Mouse (Mus musculus): ENCODE measurements at regions not wholly inside any gene's neighbourhood (a gene's known extent, or its start where the extent isn't known, plus 50 kb on each side); places are given as distances from the start of the nearest gene placed in this dataset.
"Not testable (repeated sequence)": the region's sequence is repeated elsewhere in the genome, so short reads cannot be mapped to it uniquely, and the experiment has no call there.

GRCm38 (mm10) chr4:9724801-9725200 lies 1149.5 kb upstream of the 2610301B20Rik start:
- not testable (repeated sequence) for ATAC-seq (ENCODE audit: insufficient number of reproducible peaks, low FRiP score, low TSS enrichment, low read depth); H3K27ac ChIP-seq (replicated peaks; ENCODE audit: low read depth, low read length); H3K36me3 ChIP-seq (ENCODE audit: control insufficient read depth, insufficient read depth, low read length); H3K27me3 ChIP-seq (ENCODE audit: control insufficient read depth, insufficient read depth, low read length); DNase-seq (ENCODE audit: low spot score); H3K4me2 ChIP-seq (ENCODE audit: low read depth, severe bottlenecking); H3K4me1 ChIP-seq (ENCODE audit: control insufficient read depth, insufficient read depth, low read length); H3K4me3 ChIP-seq (ENCODE audit: low read depth, low read length); H3K9me3 ChIP-seq (ENCODE audit: control insufficient read depth, low read length); H3K9ac ChIP-seq (ENCODE audit: low read length)
- WGBS: 93% methylated on average over 2 of the region's 2 CpGs

- Histone ChIP-seq H3K9me3 (ENCODE audit: control insufficient read depth, low read length) (no peaks in the 10 kb centered on the region), H3K27me3 (ENCODE audit: control insufficient read depth, insufficient read depth, low read length) (no peaks in the 10 kb centered on the region), H3K4me1 (ENCODE audit: control insufficient read depth, insufficient read depth, low read length) (no peaks in the 10 kb centered on the region), H3K27ac (replicated peaks; ENCODE audit: low read depth, low read length) (no peak overlapping the region), H3K4me2 (ENCODE audit: low read depth, severe bottlenecking) (no peak overlapping the region), H3K4me3 (ENCODE audit: low read depth, low read length) (no peak overlapping the region), H3K9ac (ENCODE audit: low read length) (no peak overlapping the region), H3K36me3 (ENCODE audit: control insufficient read depth, insufficient read depth, low read length) (no peaks in the 10 kb centered on the region)
- WGBS: 90% methylated on average over 4 of the region's 4 CpGs
- ATAC-seq (ENCODE audit: insufficient number of reproducible peaks, low FRiP score, low TSS enrichment, low read depth) (no peak), DNase-seq (ENCODE audit: low spot score) (no peak)
Observed at GRCm38 (mm10) chr4:9737691-9738090, 1136.6 kb upstream of the 2610301B20Rik start.

- ATAC-seq (ENCODE audit: insufficient number of reproducible peaks, low FRiP score, low TSS enrichment, low read depth): no peak
- H3K9ac ChIP-seq (ENCODE audit: low read length): no peak overlapping the region
- H3K4me1 ChIP-seq (ENCODE audit: control insufficient read depth, insufficient read depth, low read length): no peaks in the 10 kb centered on the region
- no peaks in the 10 kb centered on the region for H3K36me3 ChIP-seq (ENCODE audit: control insufficient read depth, insufficient read depth, low read length)
- no peak overlapping the region for H3K4me3 ChIP-seq (ENCODE audit: low read depth, low read length)
- no peak overlapping the region for H3K27ac ChIP-seq (replicated peaks; ENCODE audit: low read depth, low read length)
- H3K27me3 ChIP-seq (ENCODE audit: control insufficient read depth, insufficient read depth, low read length): no peaks in the 10 kb centered on the region
- 89% methylated on average over 6 of the region's 6 CpGs for WGBS
- no peak for DNase-seq (ENCODE audit: low spot score)
- H3K4me2 ChIP-seq (ENCODE audit: low read depth, severe bottlenecking): no peak overlapping the region
- no peaks in the 10 kb centered on the region for H3K9me3 ChIP-seq (ENCODE audit: control insufficient read depth, low read length)
Observed at GRCm38 (mm10) chr4:9747411-9747938, 1126.8 kb upstream of the 2610301B20Rik start.

GRCm38 (mm10) chr4:9748110-9748509 lies 1126.2 kb upstream of the 2610301B20Rik start:
- H3K4me3 ChIP-seq (ENCODE audit: low read depth, low read length): no peak overlapping the region
- H3K4me2 ChIP-seq (ENCODE audit: low read depth, severe bottlenecking): no peak overlapping the region
- H3K36me3 ChIP-seq (ENCODE audit: control insufficient read depth, insufficient read depth, low read length): no peaks in the 10 kb centered on the region
- DNase-seq (ENCODE audit: low spot score) (no peak), ATAC-seq (ENCODE audit: insufficient number of reproducible peaks, low FRiP score, low TSS enrichment, low read depth) (no peak)
- no peak overlapping the region for H3K27ac ChIP-seq (replicated peaks; ENCODE audit: low read depth, low read length)
- 70% methylated on average over 2 of the region's 2 CpGs for WGBS
- no peak overlapping the region for H3K9ac ChIP-seq (ENCODE audit: low read length)
- no peaks in the 10 kb centered on the region for H3K9me3 ChIP-seq (ENCODE audit: control insufficient read depth, low read length)
- H3K4me1 ChIP-seq (ENCODE audit: control insufficient read depth, insufficient read depth, low read length): no peaks in the 10 kb centered on the region
- no peaks in the 10 kb centered on the region for H3K27me3 ChIP-seq (ENCODE audit: control insufficient read depth, insufficient read depth, low read length)

- Histone ChIP-seq H3K27ac (replicated peaks; ENCODE audit: low read depth, low read length) (no peak overlapping the region), H3K36me3 (ENCODE audit: control insufficient read depth, insufficient read depth, low read length) (no peaks in the 10 kb centered on the region), H3K4me3 (ENCODE audit: low read depth, low read length) (no peak overlapping the region), H3K4me2 (ENCODE audit: low read depth, severe bottlenecking) (no peak overlapping the region), H3K27me3 (ENCODE audit: control insufficient read depth, insufficient read depth, low read length) (no peaks in the 10 kb centered on the region), H3K9ac (ENCODE audit: low read length) (no peak overlapping the region), H3K4me1 (ENCODE audit: control insufficient read depth, insufficient read depth, low read length) (no peaks in the 10 kb centered on the region), H3K9me3 (ENCODE audit: control insufficient read depth, low read length) (no peaks in the 10 kb centered on the region)
- 90% methylated on average over 3 of the region's 3 CpGs for whole genome bisulfite sequencing
- DNase-seq (ENCODE audit: low spot score): no peak
- no peak for ATAC-seq (ENCODE audit: insufficient number of reproducible peaks, low FRiP score, low TSS enrichment, low read depth)
Observed at GRCm38 (mm10) chr4:9749877-9750276, 1124.4 kb upstream of the 2610301B20Rik start.

- no peak overlapping the region for H3K4me3 ChIP-seq (ENCODE audit: low read depth, low read length)
- H3K4me2 ChIP-seq (ENCODE audit: low read depth, severe bottlenecking): no peak overlapping the region
- no peaks in the 10 kb centered on the region for H3K27me3 ChIP-seq (ENCODE audit: control insufficient read depth, insufficient read depth, low read length)
- H3K9me3 ChIP-seq (ENCODE audit: control insufficient read depth, low read length): no peaks in the 10 kb centered on the region
- 78% methylated on average over 4 of the region's 4 CpGs for WGBS
- H3K9ac ChIP-seq (ENCODE audit: low read length): no peak overlapping the region
- DNase-seq (ENCODE audit: low spot score) (no peak), ATAC-seq (ENCODE audit: insufficient number of reproducible peaks, low FRiP score, low TSS enrichment, low read depth) (no peak)
- H3K36me3 ChIP-seq (ENCODE audit: control insufficient read depth, insufficient read depth, low read length): no peaks in the 10 kb centered on the region
- no peak overlapping the region for H3K27ac ChIP-seq (replicated peaks; ENCODE audit: low read depth, low read length)
- H3K4me1 ChIP-seq (ENCODE audit: control insufficient read depth, insufficient read depth, low read length): no peaks in the 10 kb centered on the region
Observed at GRCm38 (mm10) chr4:9750404-9750803, 1123.9 kb upstream of the 2610301B20Rik start.

- ATAC-seq (ENCODE audit: insufficient number of reproducible peaks, low FRiP score, low TSS enrichment, low read depth) (no peak), DNase-seq (ENCODE audit: low spot score) (no peak)
- H3K4me2 ChIP-seq (ENCODE audit: low read depth, severe bottlenecking): no peak overlapping the region
- H3K27ac ChIP-seq (replicated peaks; ENCODE audit: low read depth, low read length): no peak overlapping the region
- no peaks in the 10 kb centered on the region for H3K9me3 ChIP-seq (ENCODE audit: control insufficient read depth, low read length)
- no peak overlapping the region for H3K9ac ChIP-seq (ENCODE audit: low read length)
- 87% methylated on average over 1 of the region's 1 CpGs for WGBS
- H3K4me1 ChIP-seq (ENCODE audit: control insufficient read depth, insufficient read depth, low read length): no peaks in the 10 kb centered on the region
- no peaks in the 10 kb centered on the region for H3K27me3 ChIP-seq (ENCODE audit: control insufficient read depth, insufficient read depth, low read length)
- no peaks in the 10 kb centered on the region for H3K36me3 ChIP-seq (ENCODE audit: control insufficient read depth, insufficient read depth, low read length)
- no peak overlapping the region for H3K4me3 ChIP-seq (ENCODE audit: low read depth, low read length)
Observed at GRCm38 (mm10) chr4:9763321-9763720, 1111.0 kb upstream of the 2610301B20Rik start.

- WGBS: 64% methylated on average over 9 of the region's 9 CpGs
- ATAC-seq (ENCODE audit: insufficient number of reproducible peaks, low FRiP score, low TSS enrichment, low read depth): no peak
- no peaks in the 10 kb centered on the region for H3K4me1 ChIP-seq (ENCODE audit: control insufficient read depth, insufficient read depth, low read length)
- H3K9ac ChIP-seq (ENCODE audit: low read length): no peak overlapping the region
- no peaks in the 10 kb centered on the region for H3K27me3 ChIP-seq (ENCODE audit: control insufficient read depth, insufficient read depth, low read length)
- no peak overlapping the region for H3K4me3 ChIP-seq (ENCODE audit: low read depth, low read length)
- no peak overlapping the region for H3K27ac ChIP-seq (replicated peaks; ENCODE audit: low read depth, low read length)
- H3K4me2 ChIP-seq (ENCODE audit: low read depth, severe bottlenecking): peak overlapping the region; percentile 66; the same call in 1 of the 2 replicates
- H3K36me3 ChIP-seq (ENCODE audit: control insufficient read depth, insufficient read depth, low read length): no peaks in the 10 kb centered on the region
- no peaks in the 10 kb centered on the region for H3K9me3 ChIP-seq (ENCODE audit: control insufficient read depth, low read length)
- peak; percentile 35 for DNase-seq (ENCODE audit: low spot score)
Observed at GRCm38 (mm10) chr4:9769633-9770205, 1104.6 kb upstream of the 2610301B20Rik start.
